Mouse (Mus musculus): ENCODE results near the gene Pih1d2. TPM values are rescaled to one million over a fixed set of nuclear protein-coding genes. Genes with fewer than 3 reads are reported as not detected.
"Not testable (repeated sequence)": the region's sequence is repeated elsewhere in the genome, so short reads cannot be mapped to it uniquely, and the experiment has no call there.

Pih1d2 gene
- polyA plus RNA-seq, 1 experiment from 2014 or later: 5.6 TPM

- Histone ChIP-seq H3K36me3 (ENCODE audit: control insufficient read depth, insufficient read depth, low read length) (peaks cover 13% of the 10 kb centered on the region; the same call in 1 of the 2 replicates), H3K27me3 (ENCODE audit: control insufficient read depth, insufficient read depth, low read length) (no peaks in the 10 kb centered on the region), H3K27ac (replicated peaks; ENCODE audit: low read depth, low read length) (peak within 1 kb of the TSS; percentile 71; the same call in 1 of the 2 replicates), H3K9me3 (ENCODE audit: control insufficient read depth, low read length) (no peaks in the 10 kb centered on the region), H3K4me3 (ENCODE audit: low read depth, low read length) (peak within 1 kb of the TSS; percentile 72), H3K4me1 (ENCODE audit: control insufficient read depth, insufficient read depth, low read length) (peaks cover 4% of the 10 kb centered on the region), H3K4me2 (ENCODE audit: low read depth, severe bottlenecking) (peak within 1 kb of the TSS; percentile 64), H3K9ac (ENCODE audit: low read length) (peak within 1 kb of the TSS; percentile 86)
- DNase-seq (ENCODE audit: low spot score) (peak; percentile 92), ATAC-seq (ENCODE audit: insufficient number of reproducible peaks, low FRiP score, low TSS enrichment, low read depth) (peak; percentile 95)
- WGBS: under 1% methylated on average over 48 of the region's 48 CpGs
Observed at GRCm38 (mm10) chr9:50603189-50603997, 13.7 kb upstream of the Pih1d2 start, which contains the start of the genes Sdhd and Timm8b. Gene Sdhd (minus strand): TSS chr9:50603812. Gene Timm8b (plus strand): TSS chr9:50603910.

- peaks cover 8% of the 10 kb centered on the region; the same call in 1 of the 2 replicates for H3K36me3 ChIP-seq (ENCODE audit: control insufficient read depth, insufficient read depth, low read length)
Observed at GRCm38 (mm10) chr9:50603998-50604324, 13.2 kb upstream of the Pih1d2 start.

GRCm38 (mm10) chr9:50604338-50604737 lies 12.8 kb upstream of the Pih1d2 start:
- no peaks in the 10 kb centered on the region for H3K9me3 ChIP-seq (ENCODE audit: control insufficient read depth, low read length)
- 3% methylated on average over 6 of the region's 6 CpGs for WGBS
- H3K27ac ChIP-seq (replicated peaks; ENCODE audit: low read depth, low read length): no peak overlapping the region
- peaks cover 6% of the 10 kb centered on the region; the same call in 1 of the 2 replicates for H3K36me3 ChIP-seq (ENCODE audit: control insufficient read depth, insufficient read depth, low read length)
- peaks cover 4% of the 10 kb centered on the region for H3K4me1 ChIP-seq (ENCODE audit: control insufficient read depth, insufficient read depth, low read length)
- peak overlapping the region; percentile 64 for H3K4me2 ChIP-seq (ENCODE audit: low read depth, severe bottlenecking)
- H3K9ac ChIP-seq (ENCODE audit: low read length): peak overlapping the region; percentile 86
- no peaks in the 10 kb centered on the region for H3K27me3 ChIP-seq (ENCODE audit: control insufficient read depth, insufficient read depth, low read length)
- H3K4me3 ChIP-seq (ENCODE audit: low read depth, low read length): peak overlapping the region; percentile 72
- no peak for ATAC-seq (ENCODE audit: insufficient number of reproducible peaks, low FRiP score, low TSS enrichment, low read depth)
- no peak for DNase-seq (ENCODE audit: low spot score)

More at GRCm38 (mm10) chr9:50603998-50604324, 13.2 kb upstream of the Pih1d2 start:
- ATAC-seq (ENCODE audit: insufficient number of reproducible peaks, low FRiP score, low TSS enrichment, low read depth) (peak; percentile 80), DNase-seq (ENCODE audit: low spot score) (no peak)
- Histone ChIP-seq H3K9me3 (ENCODE audit: control insufficient read depth, low read length) (no peaks in the 10 kb centered on the region), H3K9ac (ENCODE audit: low read length) (peak overlapping the region; percentile 86), H3K4me2 (ENCODE audit: low read depth, severe bottlenecking) (peak overlapping the region; percentile 64), H3K4me1 (ENCODE audit: control insufficient read depth, insufficient read depth, low read length) (peaks cover 4% of the 10 kb centered on the region), H3K27ac (replicated peaks; ENCODE audit: low read depth, low read length) (peak overlapping the region; percentile 71; the same call in 1 of the 2 replicates), H3K4me3 (ENCODE audit: low read depth, low read length) (peak overlapping the region; percentile 72), H3K27me3 (ENCODE audit: control insufficient read depth, insufficient read depth, low read length) (no peaks in the 10 kb centered on the region)
- under 1% methylated on average over 24 of the region's 24 CpGs for WGBS

GRCm38 (mm10) chr9:50612115-50612514 lies 5.0 kb upstream of the Pih1d2 start:
- Histone ChIP-seq H3K27ac (replicated peaks; ENCODE audit: low read depth, low read length) (no peak overlapping the region), H3K36me3 (ENCODE audit: control insufficient read depth, insufficient read depth, low read length) (peaks cover 26% of the 10 kb centered on the region), H3K4me1 (ENCODE audit: control insufficient read depth, insufficient read depth, low read length) (peaks cover 3% of the 10 kb centered on the region; the same call in 1 of the 2 replicates), H3K9ac (ENCODE audit: low read length) (no peak overlapping the region), H3K4me3 (ENCODE audit: low read depth, low read length) (no peak overlapping the region), H3K27me3 (ENCODE audit: control insufficient read depth, insufficient read depth, low read length) (no peaks in the 10 kb centered on the region), H3K9me3 (ENCODE audit: control insufficient read depth, low read length) (no peaks in the 10 kb centered on the region), H3K4me2 (ENCODE audit: low read depth, severe bottlenecking) (no peak overlapping the region)
- ATAC-seq (ENCODE audit: insufficient number of reproducible peaks, low FRiP score, low TSS enrichment, low read depth) (no peak), DNase-seq (ENCODE audit: low spot score) (no peak)
- WGBS: 92% methylated on average over 4 of the region's 4 CpGs

GRCm38 (mm10) chr9:50616161-50616560 lies 960 bp upstream of the Pih1d2 start:
- no peaks in the 10 kb centered on the region for H3K27me3 ChIP-seq (ENCODE audit: control insufficient read depth, insufficient read depth, low read length)
- H3K36me3 ChIP-seq (ENCODE audit: control insufficient read depth, insufficient read depth, low read length): peaks cover 16% of the 10 kb centered on the region
- H3K4me2 ChIP-seq (ENCODE audit: low read depth, severe bottlenecking): peak overlapping the region; percentile 60
- H3K9ac ChIP-seq (ENCODE audit: low read length): peak overlapping the region; percentile 83
- peak overlapping the region; percentile 90 for H3K4me3 ChIP-seq (ENCODE audit: low read depth, low read length)
- 41% methylated on average over 11 of the region's 11 CpGs for WGBS
- H3K9me3 ChIP-seq (ENCODE audit: control insufficient read depth, low read length): no peaks in the 10 kb centered on the region
- ATAC-seq (ENCODE audit: insufficient number of reproducible peaks, low FRiP score, low TSS enrichment, low read depth): no peak
- no peak for DNase-seq (ENCODE audit: low spot score)
- peaks cover 3% of the 10 kb centered on the region; the same call in 1 of the 2 replicates for H3K4me1 ChIP-seq (ENCODE audit: control insufficient read depth, insufficient read depth, low read length)
- H3K27ac ChIP-seq (replicated peaks; ENCODE audit: low read depth, low read length): no peak overlapping the region

GRCm38 (mm10) chr9:50617794-50618330 lies 741 bp downstream of the Pih1d2 start:
- 62% methylated on average over 9 of the region's 9 CpGs for WGBS
- Histone ChIP-seq H3K27ac (replicated peaks; ENCODE audit: low read depth, low read length) (no peak overlapping the region), H3K27me3 (ENCODE audit: control insufficient read depth, insufficient read depth, low read length) (no peaks in the 10 kb centered on the region), H3K4me3 (ENCODE audit: low read depth, low read length) (peak overlapping the region; percentile 90), H3K9me3 (ENCODE audit: control insufficient read depth, low read length) (no peaks in the 10 kb centered on the region), H3K9ac (ENCODE audit: low read length) (no peak overlapping the region), H3K4me1 (ENCODE audit: control insufficient read depth, insufficient read depth, low read length) (peaks cover 3% of the 10 kb centered on the region; the same call in 1 of the 2 replicates), H3K4me2 (ENCODE audit: low read depth, severe bottlenecking) (no peak overlapping the region; the same call in 1 of the 2 replicates), H3K36me3 (ENCODE audit: control insufficient read depth, insufficient read depth, low read length) (peaks cover 11% of the 10 kb centered on the region)
- ATAC-seq (ENCODE audit: insufficient number of reproducible peaks, low FRiP score, low TSS enrichment, low read depth) (no peak), DNase-seq (ENCODE audit: low spot score) (no peak)

- not testable (repeated sequence) for H3K27ac ChIP-seq (replicated peaks; ENCODE audit: low read depth, low read length); H3K27me3 ChIP-seq (ENCODE audit: control insufficient read depth, insufficient read depth, low read length); H3K4me1 ChIP-seq (ENCODE audit: control insufficient read depth, insufficient read depth, low read length); H3K9ac ChIP-seq (ENCODE audit: low read length); DNase-seq (ENCODE audit: low spot score); ATAC-seq (ENCODE audit: insufficient number of reproducible peaks, low FRiP score, low TSS enrichment, low read depth); H3K4me2 ChIP-seq (ENCODE audit: low read depth, severe bottlenecking); H3K9me3 ChIP-seq (ENCODE audit: control insufficient read depth, low read length); H3K4me3 ChIP-seq (ENCODE audit: low read depth, low read length); H3K36me3 ChIP-seq (ENCODE audit: control insufficient read depth, insufficient read depth, low read length)
- WGBS: 85% methylated on average over 6 of the region's 8 CpGs
Observed at GRCm38 (mm10) chr9:50630903-50631302, 13.8 kb downstream of the Pih1d2 start.

- H3K36me3 ChIP-seq (ENCODE audit: control insufficient read depth, insufficient read depth, low read length): peaks cover 3% of the 10 kb centered on the region; the same call in 1 of the 2 replicates
- H3K27me3 ChIP-seq (ENCODE audit: control insufficient read depth, insufficient read depth, low read length): no peaks in the 10 kb centered on the region
- no peak overlapping the region for H3K9ac ChIP-seq (ENCODE audit: low read length)
- H3K27ac ChIP-seq (replicated peaks; ENCODE audit: low read depth, low read length): no peak overlapping the region
- no peak overlapping the region for H3K4me2 ChIP-seq (ENCODE audit: low read depth, severe bottlenecking)
- H3K4me3 ChIP-seq (ENCODE audit: low read depth, low read length): no peak overlapping the region
- no peaks in the 10 kb centered on the region for H3K9me3 ChIP-seq (ENCODE audit: control insufficient read depth, low read length)
- 88% methylated on average over 6 of the region's 6 CpGs for WGBS
- ATAC-seq (ENCODE audit: insufficient number of reproducible peaks, low FRiP score, low TSS enrichment, low read depth): no peak; the same call in 1 of the 2 replicates
- no peaks in the 10 kb centered on the region for H3K4me1 ChIP-seq (ENCODE audit: control insufficient read depth, insufficient read depth, low read length)
- DNase-seq (ENCODE audit: low spot score): no peak
Observed at GRCm38 (mm10) chr9:50632016-50632688, 15.0 kb downstream of the Pih1d2 start.

All from limb, embryonic 11.5 days (tissue).